Mouse (Mus musculus) forebrain, embryonic 14.5 days (tissue): ENCODE data around the gene Rps9. TPM values are rescaled to one million over a fixed set of nuclear protein-coding genes. Genes with fewer than 3 reads are reported as not detected.
A peak's percentile ranks its signal among the peaks of the same experiment; 100 is the strongest.
"Not testable (repeated sequence)": the region's sequence is repeated elsewhere in the genome, so short reads cannot be mapped to it uniquely, and the experiment has no call there.

Experiments used
- ATAC-seq: fragments of 200-750 bp; cut with Nextera tagmentation; 2 replicates; pipeline ENCODE4 v1.8.0; 2017; ENCODE audit warnings: mild to moderate bottlenecking, moderate library complexity
- DNase-seq: peaks from one replicate; pipeline ENCODE4 v3.0.0-alpha.2; 2015; ENCODE audit warnings: low spot score
- H3K27ac ChIP-seq: fragments of 300-500 bp; sonication (generic); 2 replicates; pipeline ENCODE4 v1.5.1; 2014; ENCODE audit warnings: low read depth, mild to moderate bottlenecking, control low read depth, low read length, moderate library complexity
- H3K27me3 ChIP-seq: fragments of 300-500 bp; sonication (generic); replicated peaks from 2 replicates; pipeline ENCODE4 v1.6.1; 2014; ENCODE audit warnings: low read length, control low read depth, mixed read lengths; ENCODE audit not compliant: control insufficient read depth, insufficient read depth
- H3K36me3 ChIP-seq: fragments of 300-500 bp; sonication (generic); 2 replicates; pipeline ENCODE4 v1.6.1; 2014; ENCODE audit warnings: low read length, control low read depth; ENCODE audit not compliant: control insufficient read depth, insufficient read depth
- H3K4me1 ChIP-seq: fragments of 300-500 bp; sonication (generic); 2 replicates; pipeline ENCODE4 v1.6.1; 2014; ENCODE audit warnings: antibody characterized with exemption, low read length, control low read depth; ENCODE audit not compliant: control insufficient read depth, insufficient read depth
- H3K4me2 ChIP-seq: fragments of 300-500 bp; sonication (generic); 2 replicates; pipeline ENCODE4 v1.6.1; 2014; ENCODE audit warnings: mild to moderate bottlenecking, control low read depth, low read length
- H3K4me3 ChIP-seq: fragments of 300-500 bp; sonication (generic); 2 replicates; pipeline ENCODE4 v1.5.1; 2014; ENCODE audit warnings: low read depth, low read length, control low read depth
- H3K9ac ChIP-seq: fragments of 300-500 bp; sonication (generic); 2 replicates; pipeline ENCODE4 v1.6.1; 2014; ENCODE audit warnings: mild to moderate bottlenecking, low read length, control low read depth, moderate library complexity
- H3K9me3 ChIP-seq: fragments of 300-500 bp; sonication (generic); replicated peaks from 2 replicates; pipeline ENCODE4 v1.6.1; 2016; ENCODE audit warnings: low read length, control low read depth, mixed read lengths; ENCODE audit not compliant: control insufficient read depth
- WGBS: fragments of 180-500 bp; shearing (Covaris S2); extraction: QIAGEN DNeasy Blood & Tissue Kit; methylation state at CpG from one replicate; pipeline ENCODE4 v1.1.7; 2014; 5-methylcytosine and 5-hydroxymethylcytosine counted together
- polyA plus RNA-seq: library from polyadenylated mRNA; unstranded; fragments of >200 nt; fragmentation: Nextera tagmentation; extraction: Ambion mirVana; gene quantifications from 2 replicates; pipeline ENCODE4 v1.2.1, GENCODE M21; 2014

Gene Rps9
- polyA plus RNA-seq, 1 experiment from 2014 or later: 1,170 TPM

DNA sequence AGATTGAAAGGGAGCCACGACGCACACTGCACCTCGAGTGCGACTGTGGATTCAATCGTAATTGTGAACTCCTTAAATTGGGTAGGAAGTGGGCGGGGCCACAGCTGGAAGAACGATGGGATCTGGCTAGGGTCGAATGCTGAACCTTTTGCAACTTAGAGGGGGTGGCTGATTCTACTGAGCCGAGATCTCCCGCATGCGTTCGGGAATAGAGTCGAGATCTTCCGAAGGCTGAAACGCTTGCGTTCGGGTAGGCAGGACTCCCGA, 10.1 kb upstream of the Rps9 start:
- peak overlapping the region; percentile 79 for H3K27ac ChIP-seq
- ATAC-seq: no peak
- no peak for DNase-seq
- H3K4me3 ChIP-seq: peak overlapping the region; percentile 69
- no peaks in the 10 kb centered on the region for H3K9me3 ChIP-seq
- peaks cover 15% of the 10 kb centered on the region for H3K4me1 ChIP-seq
- peak overlapping the region; percentile 91 for H3K9ac ChIP-seq
- H3K4me2 ChIP-seq: peak overlapping the region; percentile 70
- no peaks in the 10 kb centered on the region for H3K27me3 ChIP-seq
- peaks cover 31% of the 10 kb centered on the region for H3K36me3 ChIP-seq
- 0% methylated on average over 18 of the region's 18 CpGs for WGBS

DNA sequence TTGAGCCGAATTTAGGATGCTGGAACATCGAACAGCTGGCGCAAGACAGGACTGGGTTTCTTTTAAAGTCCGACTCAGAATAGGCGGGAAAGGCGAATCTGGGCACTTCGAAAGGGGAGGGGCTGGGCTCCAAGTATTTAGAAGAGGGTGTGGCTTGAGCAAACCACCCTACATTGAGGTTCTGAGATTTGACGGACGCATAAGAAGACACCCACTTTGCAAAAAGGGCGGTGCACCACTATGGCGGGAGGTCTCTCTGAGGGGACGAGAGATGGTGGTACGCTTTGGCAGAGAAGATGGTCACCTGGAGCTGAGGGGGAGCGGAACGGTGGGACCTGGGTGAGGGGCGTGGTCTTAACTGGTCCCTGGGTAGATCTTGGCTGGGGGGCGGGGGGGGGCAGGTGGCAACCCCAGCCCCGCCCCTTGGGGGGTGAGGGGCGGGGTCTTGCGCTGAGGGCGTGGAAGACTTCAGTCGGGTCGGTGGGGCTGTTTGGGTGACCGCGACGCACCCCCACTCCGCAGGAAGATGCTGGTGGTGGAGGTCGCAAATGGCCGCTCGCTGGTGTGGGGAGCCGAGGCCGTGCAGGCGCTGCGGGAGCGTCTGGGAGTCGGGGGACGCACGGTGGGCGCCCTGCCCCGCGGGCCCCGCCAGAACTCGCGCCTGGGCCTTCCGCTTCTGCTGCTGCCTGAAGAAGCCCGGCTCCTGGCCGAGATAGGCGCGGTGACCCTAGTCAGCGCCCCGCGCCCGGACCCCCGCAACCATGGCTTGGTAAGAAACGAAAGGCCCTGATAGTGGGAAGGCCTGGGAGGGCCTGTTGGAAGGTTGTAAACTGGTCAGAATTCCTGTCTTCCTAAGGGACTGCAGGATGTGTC, 9.5 kb upstream of the Rps9 start:
- WGBS: 1% methylated on average over 41 of the region's 55 CpGs
- peak; percentile 45 for ATAC-seq
- peak overlapping the region; percentile 70 for H3K4me2 ChIP-seq

GRCm38 (mm10) chr7:3694949-3695305, 8.9 kb upstream of the Rps9 start:
- WGBS: 4% methylated on average over 9 of the region's 9 CpGs
- ATAC-seq, H3K27ac ChIP-seq, H3K27me3 ChIP-seq, H3K9me3 ChIP-seq, DNase-seq: not testable (repeated sequence)
- Histone ChIP-seq H3K36me3 (peaks cover 40% of the 10 kb centered on the region), H3K4me3 (peak overlapping the region; percentile 69), H3K4me1 (peaks cover 15% of the 10 kb centered on the region), H3K9ac (peak overlapping the region; percentile 91), H3K4me2 (peak overlapping the region; percentile 70)

More for the DNA sequence above, 9.5 kb upstream of the Rps9 start:
- H3K36me3 ChIP-seq: peaks cover 36% of the 10 kb centered on the region
- DNase-seq: peak; percentile 87
- H3K9me3 ChIP-seq: no peaks in the 10 kb centered on the region
- H3K27me3 ChIP-seq: no peaks in the 10 kb centered on the region
- peak overlapping the region; percentile 79 for H3K27ac ChIP-seq
- peaks cover 15% of the 10 kb centered on the region for H3K4me1 ChIP-seq
- peak overlapping the region; percentile 91 for H3K9ac ChIP-seq
- peak overlapping the region; percentile 69 for H3K4me3 ChIP-seq

- Histone ChIP-seq H3K4me3 (no peak overlapping the region), H3K4me2 (no peak overlapping the region), H3K9me3 (no peaks in the 10 kb centered on the region), H3K27ac (no peak overlapping the region), H3K36me3 (peaks cover 52% of the 10 kb centered on the region), H3K27me3 (no peaks in the 10 kb centered on the region), H3K4me1 (peaks cover 9% of the 10 kb centered on the region), H3K9ac (no peak overlapping the region)
- DNase-seq: no peak
- no peak for ATAC-seq
- WGBS: 96% methylated on average over 6 of the region's 6 CpGs
Measured at GRCm38 (mm10) chr7:3698471-3698870, 5.3 kb upstream of the Rps9 start.

DNA sequence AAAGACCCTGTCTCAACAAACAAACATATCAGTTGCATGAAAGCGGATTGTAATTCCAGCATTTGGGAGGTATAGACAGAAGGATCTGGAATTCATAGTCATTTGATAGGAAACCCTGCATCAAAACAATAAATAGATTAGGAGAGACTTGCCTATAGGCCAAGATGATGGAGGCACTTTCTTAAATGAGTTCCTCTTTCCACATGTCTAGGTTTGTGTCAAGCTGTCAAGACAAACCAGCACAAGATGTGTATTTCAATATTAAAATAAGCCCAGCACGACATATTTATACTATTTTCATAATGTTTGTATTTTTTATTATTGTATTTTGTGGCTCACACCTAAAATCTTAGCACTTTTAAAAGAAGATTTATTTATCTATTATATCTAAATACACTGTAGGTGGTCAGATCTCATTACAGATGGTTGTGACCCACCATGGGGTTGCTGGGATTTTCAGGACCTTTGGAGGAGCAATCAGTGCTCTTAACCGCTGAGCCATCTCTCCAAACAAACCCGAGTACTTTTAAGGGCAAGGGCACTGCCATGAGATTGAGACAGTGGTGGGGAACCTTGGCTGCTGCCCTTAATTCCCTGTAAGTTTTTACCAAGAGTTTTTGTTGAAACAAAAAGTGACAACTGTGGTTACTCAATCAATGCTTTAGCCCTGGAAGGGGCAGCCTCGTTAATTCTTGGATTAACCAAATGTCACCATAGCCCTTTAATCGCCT, 480 bp upstream of the Rps9 start:
- Histone ChIP-seq H3K9me3 (no peaks in the 10 kb centered on the region), H3K27me3 (no peaks in the 10 kb centered on the region), H3K27ac (peak overlapping the region; percentile 67), H3K4me1 (peaks cover 11% of the 10 kb centered on the region), H3K4me3 (peak overlapping the region; percentile 87), H3K36me3 (peaks cover 53% of the 10 kb centered on the region), H3K4me2 (peak overlapping the region; percentile 60), H3K9ac (peak overlapping the region; percentile 89)
- peak; percentile 38 for ATAC-seq
- no peak for DNase-seq
- 19% methylated on average over 6 of the region's 6 CpGs for WGBS

GRCm38 (mm10) chr7:3704475-3704874, 682 bp downstream of the Rps9 start:
- H3K9me3 ChIP-seq: no peaks in the 10 kb centered on the region
- peaks cover 49% of the 10 kb centered on the region for H3K36me3 ChIP-seq
- no peaks in the 10 kb centered on the region for H3K27me3 ChIP-seq
- peak overlapping the region; percentile 94 for H3K27ac ChIP-seq
- no peak for DNase-seq
- peak overlapping the region; percentile 89 for H3K9ac ChIP-seq
- H3K4me1 ChIP-seq: peaks cover 11% of the 10 kb centered on the region
- peak; percentile 48 for ATAC-seq
- H3K4me3 ChIP-seq: peak overlapping the region; percentile 87
- WGBS: 0% methylated on average over 20 of the region's 20 CpGs
- peak overlapping the region; percentile 97 for H3K4me2 ChIP-seq

GRCm38 (mm10) chr7:3705461-3705860, 1.7 kb downstream of the Rps9 start:
- DNase-seq, H3K9me3 ChIP-seq, ATAC-seq, H3K27me3 ChIP-seq, H3K27ac ChIP-seq: not testable (repeated sequence)
- Histone ChIP-seq H3K4me2 (peak overlapping the region; percentile 97), H3K4me3 (peak overlapping the region; percentile 87), H3K36me3 (peaks cover 42% of the 10 kb centered on the region), H3K9ac (peak overlapping the region; percentile 89), H3K4me1 (peaks cover 11% of the 10 kb centered on the region)
- WGBS: 3% methylated on average over 6 of the region's 7 CpGs

DNA sequence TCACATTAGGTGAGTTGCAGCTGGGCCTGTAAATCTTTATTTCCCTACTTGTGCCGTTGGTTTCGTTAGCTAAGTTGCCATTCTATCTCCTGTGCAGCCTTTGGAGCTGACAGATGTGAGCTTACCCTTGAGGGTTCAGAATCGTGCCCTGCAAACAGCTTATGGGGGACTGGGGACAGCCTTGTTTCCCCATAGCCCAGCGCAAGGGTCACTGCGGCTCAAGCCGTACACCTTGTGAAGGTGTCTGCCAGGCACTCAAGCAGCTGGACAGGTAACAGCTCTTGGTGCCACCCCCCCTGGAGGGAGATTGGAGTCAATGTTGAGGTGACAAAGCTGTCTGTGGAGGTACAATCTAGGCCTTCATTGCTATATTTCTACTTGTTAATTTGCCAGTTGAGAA, 2.1 kb downstream of the Rps9 start:
- Histone ChIP-seq H3K4me3 (peak overlapping the region; percentile 87), H3K27me3 (no peaks in the 10 kb centered on the region), H3K4me1 (peaks cover 11% of the 10 kb centered on the region), H3K36me3 (peaks cover 39% of the 10 kb centered on the region), H3K9me3 (no peaks in the 10 kb centered on the region), H3K4me2 (peak overlapping the region; percentile 97), H3K27ac (no peak overlapping the region), H3K9ac (peak overlapping the region; percentile 89)
- ATAC-seq (no peak), DNase-seq (no peak)
- 32% methylated on average over 6 of the region's 6 CpGs for WGBS
